Mouse (Mus musculus) CD4-positive, CD25-positive, alpha-beta regulatory T cell (primary cell): ENCODE results near the gene Mfap1b. TPM values are rescaled to one million over a fixed set of nuclear protein-coding genes. Genes with fewer than 3 reads are reported as not detected.

Experiments
- polyA plus RNA-seq: library from polyadenylated mRNA; unstranded; fragments of 100-300 nt; shearing (Covaris generic); gene quantifications from one replicate; pipeline ENCODE4 v1.2.1, GENCODE M21; 2017

Gene Mfap1b
- polyA plus RNA-seq = 82.7 TPM

DNA sequence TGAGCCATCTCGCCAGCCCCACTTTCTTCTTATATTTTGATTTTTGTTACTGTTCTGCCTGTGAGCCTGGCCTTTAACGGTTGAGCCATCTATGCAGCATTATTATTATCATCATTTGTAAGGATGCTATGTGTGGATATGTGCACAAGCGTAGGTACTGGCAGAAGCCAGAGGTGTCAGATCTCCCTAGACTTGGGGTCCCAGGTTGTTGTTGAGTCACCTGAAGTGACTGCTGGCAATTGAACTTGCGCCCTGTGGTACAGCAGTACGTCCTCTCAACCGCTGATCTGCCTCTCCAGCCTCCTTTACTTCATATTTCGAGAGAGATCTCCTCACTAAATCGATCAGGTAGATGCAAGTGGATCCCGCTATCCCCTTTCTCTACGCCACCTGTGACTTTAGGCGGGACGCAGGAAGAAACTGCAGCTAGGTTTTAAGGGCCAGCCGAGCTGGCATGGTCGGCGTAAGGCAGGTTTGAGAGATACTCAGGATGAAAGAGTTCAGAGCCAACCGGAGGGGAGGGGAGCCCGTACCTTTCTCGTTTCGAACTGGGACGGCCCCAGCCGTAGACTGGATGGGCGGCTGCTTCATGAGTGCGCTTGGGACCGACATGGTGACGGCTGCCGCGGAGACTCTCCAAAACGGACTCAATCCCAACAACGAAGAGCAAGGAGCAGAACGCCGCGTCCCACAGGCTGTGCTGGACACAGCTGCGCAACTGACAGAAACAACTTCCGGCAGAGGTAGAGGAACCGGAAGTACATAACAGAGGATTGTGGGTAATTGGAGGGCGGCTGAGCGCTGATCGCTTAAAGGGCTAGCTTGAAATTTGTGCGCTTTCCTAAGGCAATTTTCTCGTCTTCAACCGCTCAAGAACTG is at the start of gene Mfap1b:
Gene Mfap1b, minus strand, starts transcription at position 767 of the 879 bp plus-strand sequence.

GRCm38 (mm10) chr2:121505942-121506882 is 32.3 kb upstream of the Mfap1b start, which contains the start of the genes Mfap1a and Wdr76:
Gene Mfap1a (minus strand): TSS chr2:121506665.
Gene Wdr76 (plus strand): TSS chr2:121506723.

DNA sequence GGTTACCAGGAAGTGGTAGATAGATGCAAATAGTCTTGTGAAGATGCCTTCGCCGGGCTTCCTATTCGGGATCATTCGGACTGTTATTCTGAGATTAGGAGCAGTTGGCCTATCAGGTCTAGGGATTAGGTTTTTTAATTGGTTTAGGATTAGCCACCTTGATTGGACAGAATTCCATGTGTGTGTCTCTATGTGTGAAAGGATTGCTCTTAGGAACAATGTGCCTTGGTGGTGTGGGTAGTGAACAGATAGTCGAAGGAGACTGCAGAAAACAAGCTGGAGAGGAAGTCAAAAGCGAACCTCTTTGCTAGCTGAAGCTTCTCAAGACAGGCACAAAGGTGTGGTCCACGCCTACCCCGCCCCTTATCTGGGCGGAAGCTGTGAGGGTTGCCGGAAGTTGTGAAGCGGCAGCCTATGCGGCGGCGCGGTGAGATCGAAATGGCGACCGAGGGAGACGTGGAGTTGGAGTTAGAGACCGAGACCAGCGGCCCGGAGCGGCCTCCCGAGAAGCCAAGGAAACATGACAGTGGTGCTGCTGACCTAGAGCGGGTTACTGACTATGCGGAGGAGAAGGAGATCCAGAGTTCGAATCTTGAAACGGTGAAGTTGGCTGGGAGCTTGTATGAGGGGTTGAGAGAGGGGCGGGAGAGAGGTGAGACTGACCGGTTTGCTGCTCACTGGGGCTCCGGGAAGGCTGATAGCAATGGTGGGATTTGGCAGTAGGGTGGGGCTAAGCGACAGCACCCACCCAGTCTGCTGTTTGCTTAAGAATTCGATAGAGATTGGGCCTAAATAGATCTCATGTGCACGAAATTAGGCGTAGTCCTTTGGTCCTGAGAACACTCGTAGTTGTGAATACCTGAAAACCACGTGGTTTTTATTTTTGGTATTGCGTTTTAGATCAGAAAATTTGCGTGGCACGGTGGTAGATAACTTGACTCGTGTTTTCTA is 16.9 kb downstream of the Mfap1b start, which contains the start of gene Serinc4:
Gene Serinc4, minus strand, starts transcription at position 90 of the 951 bp plus-strand sequence.

DNA sequence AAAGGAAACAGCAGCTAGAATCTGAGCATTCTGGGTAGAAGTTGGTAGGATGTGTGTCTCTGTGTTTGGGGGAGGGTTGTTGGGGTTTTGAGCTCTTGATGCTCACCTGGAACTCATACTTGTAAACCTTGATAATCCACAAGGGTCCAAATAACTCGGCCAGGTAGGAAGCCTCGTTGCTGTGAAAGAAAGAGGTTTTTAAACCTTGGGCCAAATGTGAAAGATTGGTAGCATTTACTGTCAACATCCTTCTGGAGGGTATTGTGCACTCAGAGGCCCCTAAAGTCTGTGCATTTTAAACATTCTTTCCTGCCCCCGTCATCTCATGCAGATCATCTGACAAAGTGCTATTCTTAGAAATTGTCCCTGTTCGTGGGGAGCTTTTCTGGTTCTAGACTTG is 20.9 kb downstream of the Mfap1b start, which contains the start of gene Hypk:
Gene Hypk, plus strand, starts transcription at position 301 of the 400 bp plus-strand sequence.

DNA sequence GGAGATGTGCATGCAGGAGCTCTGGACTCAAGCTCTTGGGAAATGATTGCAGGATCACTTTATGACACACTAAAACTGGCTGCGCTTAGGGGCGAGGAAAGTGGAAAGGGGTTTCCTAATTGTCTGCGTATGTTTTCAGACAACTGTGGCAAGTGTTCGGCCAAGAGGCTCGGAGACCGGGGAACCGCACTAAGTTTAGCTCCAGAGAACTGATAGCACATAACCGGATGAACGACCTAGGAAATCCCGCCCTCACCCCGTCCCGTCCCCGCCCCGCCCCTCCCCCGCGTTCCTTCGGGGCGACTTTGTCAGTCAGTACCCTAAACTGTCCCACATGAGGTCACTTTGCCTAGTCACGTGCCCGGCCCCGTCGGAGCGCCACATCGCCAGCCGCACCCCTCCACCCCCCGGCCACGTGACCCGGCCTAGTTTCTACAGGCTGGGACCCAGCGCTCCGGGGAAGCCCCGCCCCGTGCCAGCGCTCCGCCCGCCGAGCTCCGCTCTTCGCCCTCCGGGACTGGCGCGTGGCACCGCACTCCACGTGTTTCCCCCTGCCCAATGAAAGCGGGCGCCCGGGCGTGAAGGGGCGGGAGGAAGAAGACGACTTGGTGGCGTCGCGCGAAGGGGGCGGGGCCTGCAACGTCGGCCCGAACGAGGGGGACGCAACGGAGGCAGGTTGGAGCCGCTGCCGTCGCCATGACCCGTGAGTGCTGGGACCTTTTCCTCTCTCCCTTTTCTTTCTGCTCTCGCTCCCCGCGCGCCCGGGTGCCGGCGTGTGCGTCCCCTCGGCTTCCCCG is 24.9 kb downstream of the Mfap1b start, which contains the start of gene Serf2:
Gene Serf2, plus strand, starts transcription at position 457 of the 797 bp plus-strand sequence.

DNA sequence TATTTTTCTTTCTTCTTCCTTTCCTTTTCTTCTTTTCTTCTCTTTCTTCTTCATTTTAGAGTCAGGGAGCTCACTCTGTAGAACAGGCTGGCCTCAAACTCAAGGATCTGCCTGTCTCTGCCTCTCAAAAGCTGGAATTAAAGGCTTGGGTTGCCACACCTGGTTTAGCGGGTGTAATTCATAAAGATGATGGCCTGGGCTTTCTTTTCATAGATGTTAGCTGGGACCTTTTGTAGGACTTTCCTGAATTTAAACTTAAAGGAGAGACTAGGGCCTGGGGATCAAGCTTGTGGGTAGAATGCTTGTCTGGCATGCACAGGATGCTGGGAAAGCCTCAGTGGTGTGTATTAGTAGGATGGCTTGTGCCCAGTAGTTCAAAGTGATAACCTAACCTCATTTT is 29.7 kb downstream of the Mfap1b start, which contains the start of gene Ell3:
Gene Ell3, minus strand, starts transcription at position 101 of the 400 bp plus-strand sequence.

GRCm38 (mm10) chr2:121413387-121414042 is 60.4 kb downstream of the Mfap1b start, which contains the start of the genes Pdia3 and Catsper2:
Gene Pdia3 (plus strand): TSS chr2:121413775.
Gene Catsper2 (minus strand): TSS chr2:121413792.

Other genes starting within 250 kb of the Mfap1b start
- 49.5 TPM for gene Trp53bp1, start 202.7 kb downstream of the Mfap1b start, polyA plus RNA-seq
- not detected for gene Map1a, start 184.5 kb downstream of the Mfap1b start, polyA plus RNA-seq
- 10.8 TPM for gene Ppip5k1, start 118.7 kb downstream of the Mfap1b start, polyA plus RNA-seq
- not detected for gene Ckmt1, start 116.4 kb downstream of the Mfap1b start, polyA plus RNA-seq
- 0.13 TPM for gene Strc, start 86.9 kb downstream of the Mfap1b start, polyA plus RNA-seq
- gene Pdia3, start 60.3 kb downstream of the Mfap1b start, polyA plus RNA-seq = 673 TPM
- gene Catsper2, start 60.3 kb downstream of the Mfap1b start, polyA plus RNA-seq = 3.7 TPM
- gene Ell3, start 29.8 kb downstream of the Mfap1b start, polyA plus RNA-seq = 0.77 TPM
- 459 TPM for gene Serf2, start 24.9 kb downstream of the Mfap1b start, polyA plus RNA-seq
- gene Hypk, start 20.8 kb downstream of the Mfap1b start, polyA plus RNA-seq = 180 TPM
- gene Serinc4, start 17.3 kb downstream of the Mfap1b start, polyA plus RNA-seq = 0.18 TPM
- 31.2 TPM for gene Mfap1a, start 32.6 kb upstream of the Mfap1b start, polyA plus RNA-seq
- 6.4 TPM for gene Wdr76, start 32.7 kb upstream of the Mfap1b start, polyA plus RNA-seq